Mouse (Mus musculus): ENCODE data around the gene Crim1. TPM values are rescaled to one million over a fixed set of nuclear protein-coding genes. Genes with fewer than 3 reads are reported as not detected.
A peak's percentile ranks its signal among the peaks of the same experiment; 100 is the strongest.

The Crim1 gene
- polyA plus RNA-seq, 1 experiment from 2014 or later = 2.6 TPM

DNA sequence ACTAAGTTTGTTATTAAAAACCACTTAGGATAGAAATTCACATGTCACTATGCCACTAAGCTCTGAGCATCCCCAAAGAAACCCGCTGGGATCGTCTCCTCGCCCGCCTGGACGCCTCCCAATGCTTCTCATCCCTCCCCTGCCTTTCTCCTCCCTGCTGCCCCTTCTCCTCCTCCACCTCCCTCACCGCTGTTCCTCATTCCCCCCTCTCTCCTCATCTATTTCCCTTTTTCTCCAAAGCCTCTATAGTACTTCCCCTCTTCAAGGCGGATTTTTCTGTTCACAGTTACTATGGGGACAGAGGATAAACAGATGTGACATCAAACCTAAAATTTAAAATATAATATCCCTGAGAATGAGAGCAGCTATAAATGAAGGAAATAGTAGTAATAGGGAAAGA lies 65.1 kb downstream of the Crim1 start:
- no peak overlapping the region for H3K9ac ChIP-seq (ENCODE audit: low read length)
- WGBS = 91% methylated on average over 7 of the region's 7 CpGs

DNA sequence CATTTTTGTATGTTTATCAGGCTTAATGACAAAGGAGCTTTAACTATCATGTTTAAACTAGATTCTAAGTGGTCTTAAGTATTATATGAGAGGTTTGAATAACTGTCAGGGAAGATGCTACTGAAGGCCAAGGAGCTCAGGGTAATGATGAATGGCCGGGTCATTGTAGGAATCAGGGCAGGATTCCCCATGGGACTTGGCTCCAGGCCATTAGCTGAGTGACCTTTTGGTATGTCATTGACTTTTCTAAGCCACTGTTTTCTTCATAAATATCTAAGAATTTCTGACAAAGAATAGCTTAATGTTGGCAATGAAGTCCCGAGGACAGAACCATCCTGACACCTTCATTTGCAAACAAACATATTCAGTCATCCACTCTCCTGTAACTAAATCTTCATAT lies 66.2 kb downstream of the Crim1 start:
- no peaks in the 10 kb centered on the region for H3K27me3 ChIP-seq (ENCODE audit: control insufficient read depth, insufficient read depth, low read length)
- no peak overlapping the region for H3K27ac ChIP-seq (replicated peaks in 1 of 2; ENCODE audit: control insufficient read depth in 1 of 2, insufficient read depth in 1 of 2, low read depth in 2 of 2, low read length in 2 of 2)
- H3K4me1 ChIP-seq (ENCODE audit: control insufficient read depth in 2 of 2, insufficient read depth in 2 of 2, low read length in 2 of 2) = no peaks in the 10 kb centered on the region
- no peak overlapping the region for H3K4me3 ChIP-seq (ENCODE audit: control insufficient read depth in 1 of 2, insufficient read depth in 1 of 2, low read depth in 1 of 2, low read length in 2 of 2)
- no peak overlapping the region for H3K4me2 ChIP-seq (ENCODE audit: low read length)
- H3K9ac ChIP-seq (ENCODE audit: low read length) = no peak overlapping the region
- H3K9me3 ChIP-seq (ENCODE audit: control insufficient read depth, low read length) = no peaks in the 10 kb centered on the region
- 72% methylated on average over 2 of the region's 2 CpGs for WGBS
- H3K36me3 ChIP-seq (ENCODE audit: control insufficient read depth, insufficient read depth, low read length) = no peaks in the 10 kb centered on the region
- no peak for ATAC-seq (ENCODE audit: insufficient number of reproducible peaks, insufficient read depth, low FRiP score, low read depth)

More for the DNA sequence above, 65.1 kb downstream of the Crim1 start:
- Histone ChIP-seq H3K27ac (replicated peaks in 1 of 2; ENCODE audit: control insufficient read depth in 1 of 2, insufficient read depth in 1 of 2, low read depth in 2 of 2, low read length in 2 of 2) (no peak overlapping the region), H3K27me3 (ENCODE audit: control insufficient read depth, insufficient read depth, low read length) (no peaks in the 10 kb centered on the region), H3K4me3 (ENCODE audit: control insufficient read depth in 1 of 2, insufficient read depth in 1 of 2, low read depth in 1 of 2, low read length in 2 of 2) (no peak overlapping the region), H3K4me2 (ENCODE audit: low read length) (no peak overlapping the region), H3K36me3 (ENCODE audit: control insufficient read depth, insufficient read depth, low read length) (no peaks in the 10 kb centered on the region), H3K4me1 (ENCODE audit: control insufficient read depth in 2 of 2, insufficient read depth in 2 of 2, low read length in 2 of 2) (no peaks in the 10 kb centered on the region), H3K9me3 (ENCODE audit: control insufficient read depth, low read length) (no peaks in the 10 kb centered on the region)
- ATAC-seq (ENCODE audit: insufficient number of reproducible peaks, insufficient read depth, low FRiP score, low read depth) = no peak

DNA sequence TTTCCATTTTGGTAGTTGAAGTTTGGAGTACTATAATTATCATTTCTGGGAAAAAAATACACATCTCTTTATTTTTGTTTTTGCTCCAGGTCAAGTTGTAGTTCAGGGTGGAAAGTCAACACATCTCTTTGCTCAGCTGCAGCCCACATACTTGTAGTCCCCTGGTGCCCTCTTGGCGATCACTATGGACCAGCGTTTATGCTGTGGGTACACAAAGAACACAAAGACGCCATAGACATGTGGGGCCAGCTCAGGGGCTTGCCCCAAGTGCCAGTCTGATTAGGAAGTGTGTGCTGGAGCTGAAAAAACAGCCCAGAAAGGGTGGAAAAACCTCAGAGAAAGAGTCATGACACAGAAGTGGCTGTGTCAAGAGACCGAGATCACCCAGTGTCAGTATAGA lies 68.5 kb downstream of the Crim1 start:
- Histone ChIP-seq H3K4me3 (ENCODE audit: control insufficient read depth in 1 of 2, insufficient read depth in 1 of 2, low read depth in 1 of 2, low read length in 2 of 2) (no peak overlapping the region), H3K36me3 (ENCODE audit: control insufficient read depth, insufficient read depth, low read length) (no peaks in the 10 kb centered on the region), H3K27ac (replicated peaks in 1 of 2; ENCODE audit: control insufficient read depth in 1 of 2, insufficient read depth in 1 of 2, low read depth in 2 of 2, low read length in 2 of 2) (no peak overlapping the region), H3K9ac (ENCODE audit: low read length) (no peak overlapping the region), H3K4me1 (ENCODE audit: control insufficient read depth in 2 of 2, insufficient read depth in 2 of 2, low read length in 2 of 2) (no peaks in the 10 kb centered on the region; a peak in 1 of 4 replicates), H3K27me3 (ENCODE audit: control insufficient read depth, insufficient read depth, low read length) (no peaks in the 10 kb centered on the region), H3K4me2 (ENCODE audit: low read length) (no peak overlapping the region), H3K9me3 (ENCODE audit: control insufficient read depth, low read length) (no peaks in the 10 kb centered on the region)
- 76% methylated on average over 4 of the region's 4 CpGs for WGBS
- ATAC-seq (ENCODE audit: insufficient number of reproducible peaks, insufficient read depth, low FRiP score, low read depth) = no peak

DNA sequence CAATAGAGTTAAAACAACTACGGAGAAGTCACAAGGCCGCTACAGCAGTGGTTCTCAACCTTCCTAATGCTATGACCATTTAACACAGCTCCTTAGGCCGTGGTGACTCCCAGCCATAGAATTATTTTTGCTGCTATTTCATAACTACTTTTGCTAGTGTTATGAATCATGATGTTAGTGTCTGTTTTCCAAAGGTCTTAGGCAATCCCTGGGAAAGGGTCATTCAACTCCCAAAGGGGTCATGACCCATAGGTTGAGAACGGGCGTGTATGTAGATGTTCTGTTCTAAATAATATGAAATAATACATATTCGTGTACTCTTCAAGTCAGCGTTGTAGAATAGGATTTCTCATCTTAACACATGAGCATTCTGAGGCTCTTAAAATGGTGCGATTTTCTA lies 69.3 kb downstream of the Crim1 start:
- no peak overlapping the region for H3K4me3 ChIP-seq (ENCODE audit: control insufficient read depth in 1 of 2, insufficient read depth in 1 of 2, low read depth in 1 of 2, low read length in 2 of 2)
- H3K36me3 ChIP-seq (ENCODE audit: control insufficient read depth, insufficient read depth, low read length) = no peaks in the 10 kb centered on the region
- no peak for ATAC-seq (ENCODE audit: insufficient number of reproducible peaks, insufficient read depth, low FRiP score, low read depth)
- H3K4me2 ChIP-seq (ENCODE audit: low read length) = no peak overlapping the region
- no peaks in the 10 kb centered on the region for H3K27me3 ChIP-seq (ENCODE audit: control insufficient read depth, insufficient read depth, low read length)
- H3K4me1 ChIP-seq (ENCODE audit: control insufficient read depth in 2 of 2, insufficient read depth in 2 of 2, low read length in 2 of 2) = no peaks in the 10 kb centered on the region; a peak in 1 of 4 replicates
- H3K9me3 ChIP-seq (ENCODE audit: control insufficient read depth, low read length) = no peaks in the 10 kb centered on the region
- no peak overlapping the region for H3K27ac ChIP-seq (replicated peaks in 1 of 2; ENCODE audit: control insufficient read depth in 1 of 2, insufficient read depth in 1 of 2, low read depth in 2 of 2, low read length in 2 of 2)
- WGBS = 91% methylated on average over 8 of the region's 8 CpGs
- H3K9ac ChIP-seq (ENCODE audit: low read length) = no peak overlapping the region

DNA sequence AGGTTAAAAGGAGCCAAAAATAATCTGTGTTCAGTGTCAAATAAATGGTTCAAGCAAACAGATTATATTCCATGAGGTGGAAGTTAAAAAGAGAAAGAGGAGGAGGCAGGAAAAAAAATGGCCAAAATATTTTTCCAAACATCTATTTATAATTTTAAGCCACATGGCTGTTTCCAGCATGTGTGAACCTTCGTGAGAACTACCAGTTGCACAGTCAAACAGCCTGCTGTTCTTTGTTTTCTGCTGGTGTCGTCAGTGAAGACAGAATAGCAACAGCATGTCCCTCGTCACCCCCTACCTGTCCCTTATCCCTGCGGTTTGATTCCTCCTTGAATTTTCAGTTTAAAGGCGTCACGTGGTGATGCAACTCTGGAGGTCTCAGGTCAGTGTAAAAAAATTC lies 70.0 kb downstream of the Crim1 start:
- WGBS = 66% methylated on average over 6 of the region's 6 CpGs
- Histone ChIP-seq H3K4me1 (ENCODE audit: control insufficient read depth in 2 of 2, insufficient read depth in 2 of 2, low read length in 2 of 2) (no peaks in the 10 kb centered on the region; a peak in 1 of 4 replicates), H3K9me3 (ENCODE audit: control insufficient read depth, low read length) (no peaks in the 10 kb centered on the region), H3K27me3 (ENCODE audit: control insufficient read depth, insufficient read depth, low read length) (no peaks in the 10 kb centered on the region), H3K4me3 (ENCODE audit: control insufficient read depth in 1 of 2, insufficient read depth in 1 of 2, low read depth in 1 of 2, low read length in 2 of 2) (no peak overlapping the region), H3K36me3 (ENCODE audit: control insufficient read depth, insufficient read depth, low read length) (no peaks in the 10 kb centered on the region), H3K9ac (ENCODE audit: low read length) (no peak overlapping the region), H3K27ac (replicated peaks in 1 of 2; ENCODE audit: control insufficient read depth in 1 of 2, insufficient read depth in 1 of 2, low read depth in 2 of 2, low read length in 2 of 2) (no peak overlapping the region), H3K4me2 (ENCODE audit: low read length) (no peak overlapping the region)
- no peak for ATAC-seq (ENCODE audit: insufficient number of reproducible peaks, insufficient read depth, low FRiP score, low read depth)

DNA sequence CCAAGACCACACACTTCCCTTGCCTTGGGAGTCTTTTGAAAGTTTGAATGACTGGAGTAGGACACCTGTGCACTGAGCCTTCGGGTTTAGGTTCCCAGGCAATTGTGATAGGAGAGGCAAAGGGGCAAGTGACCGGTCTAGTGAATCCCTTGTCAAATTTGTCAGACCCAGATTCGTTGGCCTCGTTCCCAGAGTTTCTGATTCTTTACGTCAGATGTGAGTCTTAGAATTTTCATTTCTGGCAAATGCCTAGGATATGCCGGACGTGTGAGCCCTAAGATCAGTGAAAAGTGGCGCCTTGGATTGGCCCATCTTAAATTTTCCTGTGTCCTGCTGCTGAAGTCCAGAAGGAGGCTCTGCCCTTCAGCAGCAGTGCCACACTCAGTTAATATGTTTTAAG lies 71.7 kb downstream of the Crim1 start:
- ATAC-seq (ENCODE audit: insufficient number of reproducible peaks, insufficient read depth, low FRiP score, low read depth) = no peak
- Histone ChIP-seq H3K4me1 (ENCODE audit: control insufficient read depth in 2 of 2, insufficient read depth in 2 of 2, low read length in 2 of 2) (no peaks in the 10 kb centered on the region; a peak in 1 of 4 replicates), H3K9me3 (ENCODE audit: control insufficient read depth, low read length) (no peaks in the 10 kb centered on the region), H3K4me2 (ENCODE audit: low read length) (no peak overlapping the region), H3K27ac (replicated peaks in 1 of 2; ENCODE audit: control insufficient read depth in 1 of 2, insufficient read depth in 1 of 2, low read depth in 2 of 2, low read length in 2 of 2) (peak overlapping the region in 1 of 2 experiments; percentile 44; a peak in 1 of 4 replicates), H3K4me3 (ENCODE audit: control insufficient read depth in 1 of 2, insufficient read depth in 1 of 2, low read depth in 1 of 2, low read length in 2 of 2) (no peak overlapping the region), H3K36me3 (ENCODE audit: control insufficient read depth, insufficient read depth, low read length) (no peaks in the 10 kb centered on the region), H3K27me3 (ENCODE audit: control insufficient read depth, insufficient read depth, low read length) (no peaks in the 10 kb centered on the region), H3K9ac (ENCODE audit: low read length) (no peak overlapping the region)
- WGBS = 63% methylated on average over 8 of the region's 8 CpGs

DNA sequence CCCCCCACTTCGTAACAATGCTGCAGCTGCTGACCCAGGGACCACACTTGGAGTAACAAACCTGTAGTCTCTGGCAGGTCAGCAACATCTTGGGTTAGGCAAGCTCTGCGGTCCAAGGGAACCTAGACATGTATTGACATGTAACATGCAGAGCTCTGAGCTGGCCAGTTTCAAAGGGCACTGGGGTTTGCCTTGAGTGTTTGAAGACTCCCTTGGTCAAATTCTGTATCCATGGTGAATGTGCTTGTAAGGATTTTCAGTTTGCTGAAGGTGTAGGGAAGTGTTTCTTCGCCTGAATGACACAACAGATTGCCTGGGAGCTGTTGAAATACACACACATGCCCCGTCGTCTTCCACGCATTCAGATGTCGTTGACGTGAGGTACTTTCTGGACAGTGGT lies 72.1 kb downstream of the Crim1 start:
- ATAC-seq (ENCODE audit: insufficient number of reproducible peaks, insufficient read depth, low FRiP score, low read depth) = no peak
- no peaks in the 10 kb centered on the region; a peak in 1 of 4 replicates for H3K4me1 ChIP-seq (ENCODE audit: control insufficient read depth in 2 of 2, insufficient read depth in 2 of 2, low read length in 2 of 2)
- H3K9me3 ChIP-seq (ENCODE audit: control insufficient read depth, low read length) = no peaks in the 10 kb centered on the region
- no peaks in the 10 kb centered on the region for H3K27me3 ChIP-seq (ENCODE audit: control insufficient read depth, insufficient read depth, low read length)
- no peak overlapping the region for H3K9ac ChIP-seq (ENCODE audit: low read length)
- no peak overlapping the region for H3K4me3 ChIP-seq (ENCODE audit: control insufficient read depth in 1 of 2, insufficient read depth in 1 of 2, low read depth in 1 of 2, low read length in 2 of 2)
- WGBS = 78% methylated on average over 8 of the region's 8 CpGs
- no peaks in the 10 kb centered on the region for H3K36me3 ChIP-seq (ENCODE audit: control insufficient read depth, insufficient read depth, low read length)
- H3K4me2 ChIP-seq (ENCODE audit: low read length) = no peak overlapping the region
- H3K27ac ChIP-seq (replicated peaks in 1 of 2; ENCODE audit: control insufficient read depth in 1 of 2, insufficient read depth in 1 of 2, low read depth in 2 of 2, low read length in 2 of 2) = peak overlapping the region in 1 of 2 experiments; percentile 44; a peak in 3 of 4 replicates

DNA sequence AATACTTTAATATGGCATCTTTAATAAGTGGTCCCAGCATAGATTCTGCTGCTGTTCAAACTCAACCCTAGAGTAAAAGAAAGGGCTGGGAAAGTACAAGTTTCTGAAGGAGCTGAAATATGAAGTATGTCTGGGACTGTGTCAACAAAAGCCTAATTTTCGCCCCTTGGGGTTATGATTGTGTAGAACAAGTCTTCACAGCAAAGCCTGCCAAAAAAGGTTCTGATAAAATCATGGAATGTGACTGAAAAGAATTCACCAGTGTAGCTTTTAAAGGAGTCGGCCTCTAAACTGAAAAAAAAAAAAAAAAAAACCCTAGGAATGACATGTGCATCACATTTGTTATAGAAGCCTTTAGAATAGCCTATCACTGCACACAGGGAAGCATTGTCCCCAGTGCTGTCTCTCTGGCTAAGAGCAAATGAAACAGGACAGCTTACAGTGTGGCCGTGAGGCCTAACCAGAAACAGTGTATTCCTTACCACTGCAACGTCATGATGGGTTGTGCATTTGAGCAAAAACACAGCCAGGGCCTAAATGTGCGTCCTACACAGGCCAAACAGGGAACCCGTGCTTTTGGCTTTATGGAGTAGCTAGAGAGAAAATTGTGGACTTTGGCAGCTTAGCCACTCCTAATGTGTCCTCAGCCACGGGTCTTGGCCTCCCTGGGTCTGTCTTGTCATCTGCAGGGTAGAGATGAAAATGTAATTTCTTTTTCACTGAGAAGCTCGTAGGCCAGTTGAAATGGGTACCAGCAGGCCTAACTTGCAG lies 72.8 kb downstream of the Crim1 start:
- H3K4me3 ChIP-seq (ENCODE audit: control insufficient read depth in 1 of 2, insufficient read depth in 1 of 2, low read depth in 1 of 2, low read length in 2 of 2) = no peak overlapping the region
- 73% methylated on average over 8 of the region's 8 CpGs for WGBS
- no peak for ATAC-seq (ENCODE audit: insufficient number of reproducible peaks, insufficient read depth, low FRiP score, low read depth)
- no peak overlapping the region for H3K4me2 ChIP-seq (ENCODE audit: low read length)
- no peaks in the 10 kb centered on the region for H3K36me3 ChIP-seq (ENCODE audit: control insufficient read depth, insufficient read depth, low read length)
- H3K9me3 ChIP-seq (ENCODE audit: control insufficient read depth, low read length) = no peaks in the 10 kb centered on the region
- H3K27ac ChIP-seq (replicated peaks in 1 of 2; ENCODE audit: control insufficient read depth in 1 of 2, insufficient read depth in 1 of 2, low read depth in 2 of 2, low read length in 2 of 2) = peak overlapping the region in 1 of 2 experiments; percentile 44; a peak in 1 of 4 replicates
- H3K9ac ChIP-seq (ENCODE audit: low read length) = no peak overlapping the region
- no peaks in the 10 kb centered on the region for H3K27me3 ChIP-seq (ENCODE audit: control insufficient read depth, insufficient read depth, low read length)
- no peaks in the 10 kb centered on the region; a peak in 1 of 4 replicates for H3K4me1 ChIP-seq (ENCODE audit: control insufficient read depth in 2 of 2, insufficient read depth in 2 of 2, low read length in 2 of 2)
